Mouse (Mus musculus) olfactory bulb, adult 2 months (tissue): ENCODE measurements around the gene Pdzrn4. TPM values are rescaled to one million over a fixed set of nuclear protein-coding genes. Genes with fewer than 3 reads are reported as not detected.
A peak's percentile ranks its signal among the peaks of the same experiment; 100 is the strongest.

Experiments used
- H3K27ac ChIP-seq: fragments of 200-500 bp; 2 replicates; pipeline ENCODE4 v1.5.1; 2012; ENCODE audit warnings: low read depth, low read length; ENCODE audit not compliant: insufficient read depth
- H3K4me1 ChIP-seq: fragments of 200-500 bp; 2 replicates; pipeline ENCODE4 v1.6.1; 2012; ENCODE audit warnings: low read length; ENCODE audit not compliant: control insufficient read depth, insufficient read depth
- H3K4me3 ChIP-seq: fragments of 200-500 bp; 2 replicates; pipeline ENCODE4 v1.5.1; 2012; ENCODE audit warnings: mild to moderate bottlenecking, low read depth, low read length, moderate library complexity; ENCODE audit not compliant: insufficient read depth
- CTCF ChIP-seq: fragments of 200-500 bp; IDR thresholded peaks from 2 replicates; pipeline ENCODE4 v1.5.1; 2012; ENCODE audit warnings: low read depth, mild to moderate bottlenecking, low read length, moderate library complexity; ENCODE audit not compliant: insufficient read depth
- POLR2A ChIP-seq: fragments of 200-500 bp; IDR thresholded peaks from 2 replicates; pipeline ENCODE4 v1.6.1; 2012; ENCODE audit warnings: mild to moderate bottlenecking, low read depth, low read length, moderate library complexity; ENCODE audit not compliant: insufficient read depth
- WGBS: fragments of 180-500 bp; shearing (Covaris S2); methylation state at CpG from one replicate; pipeline ENCODE4 v1.1.7; 2018; 5-methylcytosine and 5-hydroxymethylcytosine counted together
- polyA plus RNA-seq: library from polyadenylated mRNA; stranded (reverse); fragments of >200 nt; gene quantifications from 2 replicates; pipeline ENCODE4 v1.2.4, GENCODE M21; 2012; ENCODE audit warnings: low replicate concordance; ENCODE audit not compliant: missing spikeins, insufficient read depth, insufficient read length

The Pdzrn4 gene
- polyA plus RNA-seq, 1 experiment, result not detected

- 22% methylated on average over 18 of the region's 18 CpGs for WGBS
Measured at GRCm38 (mm10) chr15:92640212-92641082, 243.8 kb downstream of the Pdzrn4 start.

GRCm38 (mm10) chr15:92671279-92672051 lies 274.8 kb downstream of the Pdzrn4 start:
- TF ChIP-seq CTCF, result no peak
- no peak for TF ChIP-seq POLR2A
- no peak overlapping the region for H3K4me3 ChIP-seq
- WGBS, result 54% methylated on average over 11 of the region's 11 CpGs
- H3K4me1 ChIP-seq, result no peaks in the 10 kb centered on the region
- H3K27ac ChIP-seq, result no peak overlapping the region

More at GRCm38 (mm10) chr15:92640212-92641082, 243.8 kb downstream of the Pdzrn4 start:
- no peak for TF ChIP-seq POLR2A
- no peak for TF ChIP-seq CTCF
- Histone ChIP-seq H3K4me3 (no peak overlapping the region), H3K27ac (peak overlapping the region; percentile 15; the same call in 1 of the 2 replicates), H3K4me1 (peaks cover 3% of the 10 kb centered on the region)

GRCm38 (mm10) chr15:92676096-92676495 lies 279.4 kb downstream of the Pdzrn4 start:
- H3K4me3 ChIP-seq, result no peak overlapping the region
- no peak for TF ChIP-seq POLR2A
- TF ChIP-seq CTCF, result no peak
- 85% methylated on average over 5 of the region's 5 CpGs for WGBS
- H3K27ac ChIP-seq, result no peak overlapping the region
- no peaks in the 10 kb centered on the region for H3K4me1 ChIP-seq

GRCm38 (mm10) chr15:92678377-92678776 lies 281.7 kb downstream of the Pdzrn4 start:
- H3K4me1 ChIP-seq, result no peaks in the 10 kb centered on the region
- no peak overlapping the region for H3K27ac ChIP-seq
- no peak overlapping the region for H3K4me3 ChIP-seq
- WGBS, result 73% methylated on average over 6 of the region's 6 CpGs
- TF ChIP-seq POLR2A, result no peak
- no peak for TF ChIP-seq CTCF

- no peak overlapping the region for H3K27ac ChIP-seq
- TF ChIP-seq POLR2A, result no peak
- no peaks in the 10 kb centered on the region for H3K4me1 ChIP-seq
- WGBS, result 55% methylated on average over 6 of the region's 6 CpGs
- H3K4me3 ChIP-seq, result no peak overlapping the region
Measured at GRCm38 (mm10) chr15:92679541-92679940, 282.9 kb downstream of the Pdzrn4 start.

- TF ChIP-seq POLR2A (no peak), CTCF (no peak)
- Histone ChIP-seq H3K4me3 (no peak overlapping the region), H3K27ac (peak overlapping the region; percentile 8; the same call in 1 of the 2 replicates), H3K4me1 (peaks cover 6% of the 10 kb centered on the region; the same call in 1 of the 2 replicates)
- 24% methylated on average over 10 of the region's 10 CpGs for WGBS
Measured at GRCm38 (mm10) chr15:92696276-92696956, 299.7 kb downstream of the Pdzrn4 start.

GRCm38 (mm10) chr15:92704146-92704545 lies 307.5 kb downstream of the Pdzrn4 start:
- no peak overlapping the region for H3K27ac ChIP-seq
- H3K4me1 ChIP-seq, result no peaks in the 10 kb centered on the region
- WGBS, result 53% methylated on average over 8 of the region's 8 CpGs
- TF ChIP-seq CTCF (no peak), POLR2A (no peak)
- no peak overlapping the region for H3K4me3 ChIP-seq

GRCm38 (mm10) chr15:92738676-92739075 lies 342.0 kb downstream of the Pdzrn4 start:
- Histone ChIP-seq H3K27ac (no peak overlapping the region), H3K4me3 (no peak overlapping the region), H3K4me1 (peaks cover 4% of the 10 kb centered on the region)
- 90% methylated on average over 2 of the region's 2 CpGs for WGBS
- TF ChIP-seq POLR2A (no peak), CTCF (no peak)
